Mouse (Mus musculus): ENCODE results near the gene Asgr1. TPM values are rescaled to one million over a fixed set of nuclear protein-coding genes. Genes with fewer than 3 reads are reported as not detected.
"Not testable (repeated sequence)": the region's sequence is repeated elsewhere in the genome, so short reads cannot be mapped to it uniquely, and the experiment has no call there.

The Asgr1 gene
- polyA plus RNA-seq, 1 experiment from 2014 or later: 2.1 TPM

- H3K4me3 ChIP-seq (replicated peaks): no peak overlapping the region
- 74% methylated on average over 6 of the region's 6 CpGs for WGBS
- no peak overlapping the region for H3K27ac ChIP-seq (replicated peaks)
- H3K9ac ChIP-seq (replicated peaks): no peak overlapping the region
- no peak for ATAC-seq (ENCODE audit: low FRiP score)
- H3K4me1 ChIP-seq: no peaks in the 10 kb centered on the region
- no peak overlapping the region for H3K4me2 ChIP-seq
- H3K27me3 ChIP-seq (replicated peaks): no peaks in the 10 kb centered on the region
- no peaks in the 10 kb centered on the region for H3K9me3 ChIP-seq (replicated peaks)
- peaks cover 10% of the 10 kb centered on the region for H3K36me3 ChIP-seq
These were observed 4.5 kb upstream of the Asgr1 start for GRCm38 (mm10) chr11:70049366-70049765.

GRCm38 (mm10) chr11:70049816-70050215 is 4.1 kb upstream of the Asgr1 start:
- no peak for ATAC-seq (ENCODE audit: low FRiP score)
- no peaks in the 10 kb centered on the region for H3K9me3 ChIP-seq (replicated peaks)
- 60% methylated on average over 10 of the region's 10 CpGs for WGBS

GRCm38 (mm10) chr11:70053156-70053555 is 729 bp upstream of the Asgr1 start:
- H3K4me3 ChIP-seq (replicated peaks): no peak overlapping the region
- H3K4me1 ChIP-seq: peaks cover 5% of the 10 kb centered on the region
- 0 out of 2 replicates have a peak, but pooled peaks cover 3% of the 10 kb centered on the region for H3K27me3 ChIP-seq (replicated peaks)
- no peaks in the 10 kb centered on the region for H3K36me3 ChIP-seq
- H3K9me3 ChIP-seq (replicated peaks): no peaks in the 10 kb centered on the region
- 64% methylated on average over 7 of the region's 7 CpGs for WGBS
- no peak overlapping the region for H3K27ac ChIP-seq (replicated peaks)
- no peak overlapping the region for H3K9ac ChIP-seq (replicated peaks)
- H3K4me2 ChIP-seq: no peak overlapping the region
- ATAC-seq (ENCODE audit: low FRiP score): no peak

More at GRCm38 (mm10) chr11:70049816-70050215, 4.1 kb upstream of the Asgr1 start:
- Histone ChIP-seq H3K4me3 (replicated peaks) (no peak overlapping the region), H3K9ac (replicated peaks) (no peak overlapping the region), H3K4me1 (no peaks in the 10 kb centered on the region), H3K4me2 (no peak overlapping the region), H3K27me3 (replicated peaks) (0 out of 2 replicates have a peak, but pooled peaks cover under 1% of the 10 kb centered on the region), H3K36me3 (peaks cover 5% of the 10 kb centered on the region), H3K27ac (replicated peaks) (no peak overlapping the region)

GRCm38 (mm10) chr11:70055618-70056214 is 1.8 kb downstream of the Asgr1 start:
- 0 out of 2 replicates have a peak, but pooled peaks cover 3% of the 10 kb centered on the region for H3K27me3 ChIP-seq (replicated peaks)
- 28% methylated on average over 17 of the region's 18 CpGs for WGBS
- no peaks in the 10 kb centered on the region for H3K9me3 ChIP-seq (replicated peaks)
- H3K4me1 ChIP-seq: peaks cover 5% of the 10 kb centered on the region
- no peak overlapping the region for H3K4me3 ChIP-seq (replicated peaks)
- ATAC-seq (ENCODE audit: low FRiP score): peak; percentile 55; the same call in 1 of the 2 replicates
- H3K4me2 ChIP-seq: peak overlapping the region; percentile 38
- no peak overlapping the region for H3K27ac ChIP-seq (replicated peaks)
- no peak overlapping the region for H3K9ac ChIP-seq (replicated peaks)
- H3K36me3 ChIP-seq: no peaks in the 10 kb centered on the region

GRCm38 (mm10) chr11:70057805-70058204 is 3.9 kb downstream of the Asgr1 start:
- 0 out of 2 replicates have a peak, but pooled peaks cover 3% of the 10 kb centered on the region for H3K27me3 ChIP-seq (replicated peaks)
- H3K4me1 ChIP-seq: peaks cover 5% of the 10 kb centered on the region
- no peak overlapping the region for H3K9ac ChIP-seq (replicated peaks)
- no peak overlapping the region for H3K4me3 ChIP-seq (replicated peaks)
- no peaks in the 10 kb centered on the region for H3K36me3 ChIP-seq
- 86% methylated on average over 9 of the region's 9 CpGs for WGBS
- ATAC-seq (ENCODE audit: low FRiP score): no peak
- H3K4me2 ChIP-seq: no peak overlapping the region
- no peak overlapping the region for H3K27ac ChIP-seq (replicated peaks)
- H3K9me3 ChIP-seq (replicated peaks): no peaks in the 10 kb centered on the region

- Histone ChIP-seq H3K4me1 (peaks cover 5% of the 10 kb centered on the region), H3K27me3 (replicated peaks) (0 out of 2 replicates have a peak, but pooled peaks cover under 1% of the 10 kb centered on the region), H3K36me3 (no peaks in the 10 kb centered on the region), H3K27ac (replicated peaks) (no peak overlapping the region), H3K4me2 (no peak overlapping the region), H3K9me3 (replicated peaks) (no peaks in the 10 kb centered on the region), H3K9ac (replicated peaks) (no peak overlapping the region), H3K4me3 (replicated peaks) (no peak overlapping the region)
- ATAC-seq (ENCODE audit: low FRiP score): no peak
- 73% methylated on average over 6 of the region's 6 CpGs for WGBS
These were observed 6.0 kb downstream of the Asgr1 start for GRCm38 (mm10) chr11:70059930-70060329.

GRCm38 (mm10) chr11:70063053-70063452 is 9.2 kb downstream of the Asgr1 start:
- Histone ChIP-seq H3K4me3 (replicated peaks) (no peak overlapping the region), H3K27me3 (replicated peaks) (no peaks in the 10 kb centered on the region), H3K36me3 (no peaks in the 10 kb centered on the region), H3K4me2 (no peak overlapping the region), H3K4me1 (peaks cover 16% of the 10 kb centered on the region; the same call in 1 of the 2 replicates), H3K9ac (replicated peaks) (no peak overlapping the region), H3K9me3 (replicated peaks) (no peaks in the 10 kb centered on the region), H3K27ac (replicated peaks) (no peak overlapping the region)
- WGBS: 75% methylated on average over 3 of the region's 3 CpGs
- ATAC-seq (ENCODE audit: low FRiP score): no peak

- Histone ChIP-seq H3K27ac (replicated peaks) (peak overlapping the region; percentile 8; the same call in 1 of the 2 replicates), H3K4me1 (peaks cover 26% of the 10 kb centered on the region), H3K27me3 (replicated peaks) (no peaks in the 10 kb centered on the region), H3K4me2 (no peak overlapping the region), H3K36me3 (no peaks in the 10 kb centered on the region), H3K4me3 (replicated peaks) (no peak overlapping the region), H3K9me3 (replicated peaks) (no peaks in the 10 kb centered on the region), H3K9ac (replicated peaks) (no peak overlapping the region)
- 76% methylated on average over 4 of the region's 4 CpGs for WGBS
- ATAC-seq (ENCODE audit: low FRiP score): no peak
These were observed 12.8 kb downstream of the Asgr1 start for GRCm38 (mm10) chr11:70066701-70067100.

GRCm38 (mm10) chr11:70068245-70068644 is 14.4 kb downstream of the Asgr1 start:
- H3K9me3 ChIP-seq (replicated peaks): no peaks in the 10 kb centered on the region
- H3K4me1 ChIP-seq: peaks cover 26% of the 10 kb centered on the region
- no peak overlapping the region for H3K4me2 ChIP-seq
- no peaks in the 10 kb centered on the region for H3K27me3 ChIP-seq (replicated peaks)
- H3K36me3 ChIP-seq: no peaks in the 10 kb centered on the region
- no peak overlapping the region for H3K27ac ChIP-seq (replicated peaks)
- H3K9ac ChIP-seq (replicated peaks): no peak overlapping the region
- H3K4me3 ChIP-seq (replicated peaks): no peak overlapping the region
- no peak for ATAC-seq (ENCODE audit: low FRiP score)
- WGBS: 15% methylated on average over 3 of the region's 3 CpGs

- peak overlapping the region; percentile 76 for H3K27ac ChIP-seq (replicated peaks)
- H3K9me3 ChIP-seq (replicated peaks): no peaks in the 10 kb centered on the region
- 33% methylated on average over 6 of the region's 6 CpGs for WGBS
- H3K4me1 ChIP-seq: peaks cover 28% of the 10 kb centered on the region
- no peak for ATAC-seq (ENCODE audit: low FRiP score)
- no peaks in the 10 kb centered on the region for H3K27me3 ChIP-seq (replicated peaks)
- H3K36me3 ChIP-seq: no peaks in the 10 kb centered on the region
- H3K9ac ChIP-seq (replicated peaks): no peak overlapping the region
- H3K4me3 ChIP-seq (replicated peaks): no peak overlapping the region
- H3K4me2 ChIP-seq: no peak overlapping the region
These were observed 16.2 kb downstream of the Asgr1 start for GRCm38 (mm10) chr11:70070057-70070456.

GRCm38 (mm10) chr11:70070603-70071002 is 16.7 kb downstream of the Asgr1 start:
- not testable (repeated sequence) for H3K4me3 ChIP-seq (replicated peaks); H3K4me2 ChIP-seq; H3K36me3 ChIP-seq; H3K27me3 ChIP-seq (replicated peaks); H3K9me3 ChIP-seq (replicated peaks); ATAC-seq (ENCODE audit: low FRiP score); H3K9ac ChIP-seq (replicated peaks)
- peak overlapping the region; percentile 76; the same call in 1 of the 2 replicates for H3K27ac ChIP-seq (replicated peaks)
- 89% methylated on average over 3 of the region's 3 CpGs for WGBS
- H3K4me1 ChIP-seq: peaks cover 28% of the 10 kb centered on the region

GRCm38 (mm10) chr11:70074379-70075071 is 20.6 kb downstream of the Asgr1 start:
- Histone ChIP-seq H3K36me3 (no peaks in the 10 kb centered on the region), H3K9ac (replicated peaks) (no peak overlapping the region), H3K9me3 (replicated peaks) (no peaks in the 10 kb centered on the region), H3K4me2 (peak overlapping the region; percentile 40), H3K27me3 (replicated peaks) (no peaks in the 10 kb centered on the region), H3K27ac (replicated peaks) (no peak overlapping the region), H3K4me3 (replicated peaks) (no peak overlapping the region), H3K4me1 (peaks cover 11% of the 10 kb centered on the region)
- ATAC-seq (ENCODE audit: low FRiP score): no peak
- 41% methylated on average over 17 of the region's 17 CpGs for WGBS

Measured in neural tube, embryonic 15.5 days (tissue).